Mouse (Mus musculus) thymus, postnatal 14 days (tissue): ENCODE data around the gene Ralgps1.
A peak's percentile ranks its signal among the peaks of the same experiment; 100 is the strongest.

Experiments used
- DNase-seq: peaks from one replicate; pipeline ENCODE4 v3.0.0; 2021

Gene Ralgps1

GRCm38 (mm10) chr2:33205939-33206525, 165.3 kb downstream of the Ralgps1 start:
- no peak for DNase-seq

DNA sequence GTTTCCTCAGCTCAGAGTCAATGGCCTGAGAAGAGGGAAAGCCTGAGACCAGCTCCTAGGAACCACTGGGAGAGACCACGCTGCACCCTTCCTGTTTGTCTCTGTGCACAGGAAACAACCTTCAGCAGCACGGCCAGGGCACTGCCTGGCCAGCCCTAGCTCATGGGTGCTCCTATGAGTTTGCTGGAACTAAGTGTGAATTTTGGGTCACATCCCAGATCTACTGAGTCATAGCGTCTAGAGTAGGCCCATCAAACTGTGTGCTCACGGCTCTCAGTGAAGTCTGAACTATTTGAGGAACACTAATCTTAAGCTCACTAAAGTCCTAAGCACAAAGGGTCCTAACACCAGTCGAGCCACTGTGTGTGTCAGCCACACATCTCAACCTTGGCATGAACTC, 166.3 kb downstream of the Ralgps1 start:
- DNase-seq, result no peak

DNA sequence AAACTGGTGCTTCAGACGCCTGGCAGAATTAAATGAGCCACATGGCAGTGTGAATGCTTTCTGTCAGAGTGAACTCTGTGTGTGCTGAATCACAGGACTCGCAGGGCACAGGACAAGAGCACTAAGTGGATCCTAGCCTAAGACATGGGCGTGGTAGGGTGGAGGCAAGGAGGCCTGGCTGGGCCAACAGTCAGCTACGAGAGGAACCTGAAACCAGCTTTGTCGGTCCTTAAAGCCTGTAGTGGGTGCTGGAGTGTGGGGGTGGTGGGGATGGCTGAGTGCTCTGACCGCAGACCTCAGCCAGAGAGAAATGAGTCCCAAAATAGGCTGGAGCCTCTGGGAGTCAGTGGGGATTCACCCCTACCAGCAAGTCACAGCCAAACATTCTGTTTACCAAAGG, 168.0 kb downstream of the Ralgps1 start:
- no peak for DNase-seq

- DNase-seq, result no peak
Observed at GRCm38 (mm10) chr2:33200368-33201068, 170.8 kb downstream of the Ralgps1 start.

GRCm38 (mm10) chr2:33189976-33190375, 181.3 kb downstream of the Ralgps1 start:
- DNase-seq, result no peak

GRCm38 (mm10) chr2:33188925-33189670, 182.2 kb downstream of the Ralgps1 start:
- no peak for DNase-seq

GRCm38 (mm10) chr2:33187874-33188273, 183.4 kb downstream of the Ralgps1 start:
- no peak for DNase-seq

DNA sequence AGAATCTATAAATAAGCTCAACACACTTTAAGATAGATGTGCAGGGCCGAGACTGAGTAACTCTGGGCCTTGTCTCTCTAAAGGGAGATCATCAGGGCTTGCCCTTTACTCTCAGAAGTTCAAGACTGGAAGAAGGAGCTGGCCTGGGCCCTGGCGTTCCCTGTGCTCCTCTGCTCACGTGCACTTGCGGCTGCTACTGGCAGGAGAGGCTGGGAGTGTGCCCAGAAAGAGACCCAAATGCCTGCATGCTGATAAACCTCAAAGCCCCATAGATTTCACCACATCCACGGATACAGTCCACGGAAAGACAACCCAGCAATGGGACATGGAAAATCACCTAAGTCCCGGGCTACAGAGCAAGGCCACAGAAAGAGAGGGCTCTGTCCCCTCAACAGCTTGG, 184.8 kb downstream of the Ralgps1 start:
- no peak for DNase-seq

DNA sequence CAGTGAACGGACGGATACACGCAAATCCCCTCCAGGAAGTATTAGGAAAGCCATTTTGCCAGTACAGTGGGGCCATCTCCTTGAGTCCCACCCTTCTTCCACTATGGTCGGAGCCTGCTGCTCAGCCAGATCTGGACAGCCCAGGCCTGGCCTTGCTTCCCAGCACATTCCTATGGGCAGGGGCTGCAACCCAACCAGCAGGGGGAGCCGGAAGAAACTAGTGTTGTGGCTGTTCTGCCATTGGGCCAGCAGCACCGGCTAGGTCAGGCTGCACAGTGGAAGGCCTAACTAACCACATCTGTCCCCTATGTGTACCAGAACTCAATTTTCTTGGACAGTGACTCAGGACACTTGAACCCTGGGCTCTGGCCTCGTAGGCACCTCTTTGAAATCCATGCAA, 186.0 kb downstream of the Ralgps1 start:
- peak; percentile 67 for DNase-seq

DNA sequence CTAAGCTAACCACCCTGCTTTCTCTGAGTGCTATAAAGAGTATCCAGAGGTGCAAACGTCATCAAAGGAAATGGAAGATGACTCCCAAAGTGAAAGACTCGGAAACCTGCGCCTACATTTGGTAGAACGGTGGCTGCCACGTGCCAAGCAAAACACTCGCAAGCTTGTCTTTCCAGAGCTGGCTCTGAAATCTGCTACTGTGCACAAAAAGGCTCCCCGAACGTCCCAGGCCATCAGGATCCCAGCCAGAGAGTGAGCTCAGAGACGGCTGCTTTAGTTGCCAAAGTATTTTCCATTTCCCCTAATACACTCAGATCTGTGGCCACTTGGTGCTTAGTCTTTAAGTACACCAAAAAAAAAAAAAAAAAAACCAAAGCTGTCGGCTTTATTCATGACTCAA, 186.6 kb downstream of the Ralgps1 start:
- DNase-seq, result no peak

DNA sequence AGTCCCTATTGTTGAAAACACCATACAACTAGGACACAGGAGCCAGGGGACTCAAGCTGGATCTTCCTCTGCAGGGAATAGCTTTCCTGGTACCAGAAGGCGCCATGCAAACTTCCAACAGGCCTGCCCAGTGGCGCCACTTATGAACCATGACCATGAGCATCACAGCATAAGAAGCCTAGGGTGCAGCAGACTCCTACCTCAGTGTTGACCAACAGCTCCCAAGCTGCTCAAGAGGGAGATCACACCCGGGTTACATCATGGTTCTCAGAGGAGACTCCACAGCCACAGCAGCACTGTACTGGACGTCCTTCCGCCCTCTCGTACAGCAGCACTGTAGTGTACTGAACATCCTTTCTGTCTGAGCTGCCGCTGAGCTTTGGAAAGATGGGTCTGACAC, 188.0 kb downstream of the Ralgps1 start:
- no peak for DNase-seq

- no peak for DNase-seq
Observed at GRCm38 (mm10) chr2:33179930-33180630, 191.2 kb downstream of the Ralgps1 start.

GRCm38 (mm10) chr2:33179171-33179929, 191.9 kb downstream of the Ralgps1 start:
- DNase-seq, result no peak

DNA sequence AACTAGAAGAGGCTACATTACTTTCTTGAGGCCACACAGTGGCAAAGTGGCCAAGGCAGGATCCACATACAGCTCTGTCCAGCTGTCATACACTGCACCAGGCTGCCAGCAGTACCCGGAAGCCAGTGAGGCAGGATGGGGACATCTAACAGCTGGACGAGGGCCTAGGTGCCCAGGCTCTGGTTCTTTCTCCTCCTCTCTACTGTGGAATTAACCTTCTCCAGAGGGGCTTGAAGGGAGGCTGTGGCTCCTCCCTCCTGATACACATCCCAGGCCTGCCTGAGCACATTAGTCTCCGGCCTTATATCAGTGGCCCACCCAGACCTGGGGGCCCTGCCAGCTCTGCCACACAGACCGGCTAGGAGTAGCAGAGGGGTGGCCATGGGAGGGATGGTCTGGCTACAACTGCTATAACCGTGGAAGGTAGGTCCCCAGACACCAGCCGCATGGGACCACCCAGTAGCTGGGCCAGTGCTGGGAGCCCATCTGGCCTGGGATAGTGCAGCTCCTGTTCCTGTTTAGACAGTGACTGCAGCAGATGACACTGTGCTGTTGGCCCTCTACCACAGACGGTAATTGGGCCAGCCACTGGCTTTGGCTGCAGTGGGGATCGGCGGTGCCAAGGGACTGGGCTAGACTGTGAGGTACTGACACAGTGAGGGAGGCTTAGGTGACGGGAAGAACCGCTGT, 192.9 kb downstream of the Ralgps1 start:
- no peak for DNase-seq

GRCm38 (mm10) chr2:33177443-33178242, 193.6 kb downstream of the Ralgps1 start:
- no peak for DNase-seq

DNA sequence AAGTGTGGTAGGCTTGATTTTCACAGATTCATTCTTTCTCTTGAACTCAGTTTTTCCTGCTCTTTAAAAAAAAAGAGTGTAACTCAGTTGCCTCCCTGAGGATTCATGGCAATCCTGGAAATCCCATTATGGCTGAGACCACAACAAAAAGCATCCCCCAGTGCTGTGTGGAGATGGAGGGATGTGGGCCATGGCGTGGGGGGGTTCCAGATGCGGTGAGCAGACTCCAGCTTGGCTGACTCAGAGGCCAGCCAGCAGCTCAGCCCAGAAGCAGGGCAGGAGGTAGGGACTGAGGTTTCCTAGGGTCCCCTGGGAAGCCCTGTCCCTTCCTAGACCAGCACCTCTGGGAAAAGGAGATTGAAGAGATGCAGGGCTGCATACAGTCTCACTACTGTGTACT, 194.4 kb downstream of the Ralgps1 start:
- DNase-seq, result no peak

GRCm38 (mm10) chr2:33176516-33176915, 194.8 kb downstream of the Ralgps1 start:
- no peak for DNase-seq

GRCm38 (mm10) chr2:33173686-33174085, 197.6 kb downstream of the Ralgps1 start:
- DNase-seq, result no peak

GRCm38 (mm10) chr2:33173126-33173525, 198.2 kb downstream of the Ralgps1 start:
- no peak for DNase-seq

DNA sequence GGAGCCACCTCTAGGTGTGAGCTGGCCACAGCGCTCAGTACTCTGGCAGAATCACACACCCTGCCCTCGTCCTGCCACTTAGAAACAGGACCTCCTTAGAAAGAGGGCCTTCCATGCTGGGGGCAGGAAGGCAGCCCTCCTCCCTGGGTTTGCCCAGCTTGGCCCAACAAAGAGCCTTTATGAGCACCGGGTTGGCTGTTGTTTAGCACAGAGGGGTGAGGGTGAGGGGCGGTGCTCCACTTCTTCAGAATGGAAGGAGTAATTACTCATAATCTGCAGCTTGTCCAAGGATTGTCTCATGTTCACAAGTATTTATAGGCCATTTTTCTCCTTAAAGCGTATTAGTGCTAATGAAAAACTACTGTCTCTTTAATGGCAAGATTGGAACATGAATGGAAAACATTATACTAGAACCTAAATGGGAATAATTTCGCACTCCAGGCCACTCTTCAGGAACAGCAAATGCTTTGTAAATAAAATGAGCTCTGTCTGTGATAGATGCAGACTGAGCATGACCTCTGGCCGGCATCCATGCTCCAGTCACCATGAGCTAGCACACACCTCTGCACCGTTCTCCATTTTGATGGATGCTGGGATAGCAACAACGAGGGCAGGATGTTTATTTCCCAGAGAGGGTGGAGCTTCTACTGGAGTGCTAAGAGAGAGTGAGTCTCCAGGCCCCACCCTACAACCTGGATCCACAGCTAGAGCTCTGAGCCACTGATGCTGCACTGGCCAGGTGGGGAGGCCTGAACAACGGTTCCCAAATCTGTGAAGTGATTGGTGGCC, 200.3 kb downstream of the Ralgps1 start:
- DNase-seq, result no peak
